Mouse (Mus musculus) heart, postnatal 14 days (tissue): ENCODE measurements at regions not wholly inside any gene's neighbourhood (a gene's known extent, or its start where the extent isn't known, plus 50 kb on each side); places are given as distances from the start of the nearest gene placed in this dataset.

Experiments used
- DNase-seq, 2 experiments: peaks; one replicate each; pipeline ENCODE4 v3.0.0; 2021 to 2022
- intact Hi-C: fragments of 180-260 bp; cut with DNase I; formaldehyde crosslinking; loops from one replicate; pipeline ENCODE4 v1.15.1; 2025

DNA sequence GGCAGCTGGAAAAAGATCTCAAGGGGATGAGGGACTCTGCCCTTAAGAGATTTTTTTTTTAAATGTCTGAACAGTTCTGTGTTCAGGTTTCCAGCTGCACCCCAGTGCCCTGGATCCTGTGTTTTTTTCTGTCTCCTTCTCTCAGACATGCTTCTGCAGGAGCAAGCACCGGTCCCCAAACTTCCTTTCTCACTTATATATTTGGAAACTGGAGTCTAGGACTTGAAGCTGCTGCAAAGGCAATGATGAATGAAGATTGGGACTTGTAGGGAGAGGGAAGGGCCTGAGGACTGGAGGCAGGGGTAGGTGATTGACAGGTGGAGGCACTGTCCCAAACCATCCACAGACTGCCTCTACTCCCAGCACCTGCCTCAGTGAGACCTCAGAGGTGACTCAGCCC lies 255.5 kb upstream of the Cdh5 start:
- intact Hi-C loops, result no loop called here
- no peak for DNase-seq

DNA sequence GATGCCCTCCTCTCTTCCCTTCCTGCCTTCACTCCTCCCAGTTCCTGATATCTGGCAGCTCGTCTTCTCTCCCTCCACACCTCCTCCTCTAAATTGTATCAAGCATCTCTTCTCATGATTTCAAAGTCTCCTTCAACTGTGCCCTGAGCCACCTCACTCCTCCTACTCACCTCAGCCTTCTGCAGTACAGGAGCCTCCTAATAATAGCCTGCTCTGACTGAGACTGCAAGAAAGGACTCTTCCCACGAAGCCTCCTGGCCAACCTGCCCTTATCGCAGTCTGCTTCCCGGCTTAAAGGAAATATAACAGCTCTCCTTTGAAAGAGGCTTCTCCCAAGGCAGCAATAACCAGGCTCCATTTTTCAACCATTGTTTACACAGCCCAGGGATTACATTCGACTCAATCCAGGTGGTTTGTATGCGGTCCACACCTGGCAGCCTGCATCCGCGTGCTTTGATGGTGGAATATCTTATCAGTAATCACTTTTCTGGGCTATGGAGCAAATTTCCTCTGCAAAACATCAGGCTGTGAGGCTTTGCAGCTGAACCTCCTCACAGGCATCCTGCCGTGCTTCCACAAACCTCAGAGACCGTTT lies 254.9 kb upstream of the Cdh5 start:
- intact Hi-C loops, result no loop called here
- no peak for DNase-seq

DNA sequence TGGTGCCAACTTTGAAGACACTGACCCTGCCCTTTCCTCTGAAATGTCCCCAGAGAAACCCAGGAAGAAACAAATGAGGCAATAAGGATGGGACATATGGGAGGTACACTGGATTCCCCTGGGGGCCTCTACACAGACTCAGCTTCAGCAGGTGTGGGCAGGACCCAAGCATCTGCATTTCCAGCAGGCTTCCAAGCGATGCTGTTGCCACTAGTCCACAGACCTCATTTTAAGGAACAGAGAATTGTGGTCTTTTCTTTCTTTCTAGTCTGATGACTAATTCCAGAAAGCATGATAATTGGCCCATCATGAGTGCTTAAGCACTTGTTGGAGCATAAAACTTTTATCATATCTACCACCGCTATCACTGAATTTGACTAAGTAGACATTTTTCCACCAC lies 251.6 kb upstream of the Cdh5 start:
- no peak for DNase-seq
- intact Hi-C loops, result no loop called here

DNA sequence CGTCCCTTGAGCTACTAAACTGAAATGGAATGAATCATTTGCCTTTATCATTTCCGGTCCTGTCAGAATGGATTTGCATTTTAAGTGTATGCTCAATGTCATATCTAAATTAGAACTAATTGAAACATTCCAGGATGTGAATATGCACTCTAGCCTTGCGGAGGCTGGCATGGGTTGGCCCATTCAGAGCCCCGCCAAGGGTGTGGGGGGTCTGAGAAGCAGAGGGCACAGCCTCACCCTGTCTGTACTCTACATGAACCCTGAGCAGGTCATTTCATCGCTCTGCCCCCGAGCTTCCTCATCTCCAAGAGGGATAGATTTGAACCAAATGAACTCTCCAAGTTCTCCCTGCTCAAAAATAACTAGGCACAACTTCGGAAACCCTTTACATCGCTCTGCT lies 250.1 kb upstream of the Cdh5 start:
- no peak for DNase-seq
- intact Hi-C loops, result no loop called here

DNA sequence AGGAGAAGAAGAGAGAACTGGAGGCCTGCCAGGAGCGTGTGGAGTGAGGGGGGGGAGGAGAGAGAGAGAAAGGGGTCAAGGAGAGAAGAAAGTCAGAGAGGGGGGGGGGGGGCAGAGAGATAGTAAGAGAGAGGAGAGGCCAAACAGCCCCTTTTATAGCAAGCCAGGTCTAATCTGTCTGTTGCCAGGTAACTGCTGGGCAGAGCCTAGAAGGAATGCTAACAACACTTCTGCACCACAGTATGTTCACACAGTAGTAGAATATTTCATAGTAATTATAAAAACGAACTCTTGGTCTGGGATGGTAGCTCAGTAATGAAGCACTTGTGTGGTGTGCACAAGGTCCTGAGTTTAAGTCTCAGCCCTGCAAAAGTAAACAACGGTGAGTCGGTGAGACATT lies 248.4 kb upstream of the Cdh5 start:
- intact Hi-C loops, result no loop called here
- no peak for DNase-seq

DNA sequence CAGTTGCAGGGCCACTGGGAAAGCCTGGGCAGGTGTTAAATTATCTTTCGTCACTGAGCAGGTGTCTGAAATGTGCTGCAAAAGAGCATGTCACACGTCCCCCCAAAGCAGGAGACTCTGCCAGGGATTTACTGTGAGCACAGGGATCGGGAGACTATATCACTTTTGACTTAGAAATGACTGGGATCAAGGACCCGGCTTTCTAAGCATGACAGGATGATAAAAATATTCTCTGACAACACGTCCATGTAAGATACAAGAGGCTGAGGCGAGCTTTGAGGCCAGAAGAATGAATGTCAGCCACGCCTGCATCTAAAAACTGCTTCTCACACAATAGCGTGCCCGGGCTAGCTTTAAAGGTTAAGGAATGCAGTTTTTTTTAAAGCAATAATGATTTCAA lies 246.1 kb upstream of the Cdh5 start:
- intact Hi-C loops, result loop anchor here (5.0 kb wide), 2 partner anchors 57 to 172 kb away; no protein-coding TSS in a partner anchor
- DNase-seq, result no peak

DNA sequence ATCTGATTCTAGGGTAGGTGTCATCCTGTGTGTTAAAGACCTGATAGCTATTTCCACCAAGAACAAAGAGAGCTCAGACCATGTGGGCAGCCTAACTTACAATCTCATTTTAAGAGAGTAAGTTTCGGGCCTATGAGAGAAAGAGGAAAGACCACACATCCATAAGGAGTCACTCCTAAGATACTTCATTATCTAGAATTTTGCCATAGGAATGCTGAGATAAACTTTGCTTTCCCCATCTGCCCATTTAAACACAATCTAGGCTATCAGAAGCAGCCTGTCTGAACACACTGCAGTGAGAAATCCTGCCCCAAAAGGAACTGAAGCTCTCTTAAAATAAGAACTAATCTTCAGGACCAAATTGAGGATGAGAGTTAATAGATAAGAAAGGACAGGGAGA lies 242.3 kb upstream of the Cdh5 start:
- intact Hi-C loops, result loop anchor here (5.0 kb wide), 2 partner anchors 53 to 168 kb away; no protein-coding TSS in a partner anchor
- no peak for DNase-seq

DNA sequence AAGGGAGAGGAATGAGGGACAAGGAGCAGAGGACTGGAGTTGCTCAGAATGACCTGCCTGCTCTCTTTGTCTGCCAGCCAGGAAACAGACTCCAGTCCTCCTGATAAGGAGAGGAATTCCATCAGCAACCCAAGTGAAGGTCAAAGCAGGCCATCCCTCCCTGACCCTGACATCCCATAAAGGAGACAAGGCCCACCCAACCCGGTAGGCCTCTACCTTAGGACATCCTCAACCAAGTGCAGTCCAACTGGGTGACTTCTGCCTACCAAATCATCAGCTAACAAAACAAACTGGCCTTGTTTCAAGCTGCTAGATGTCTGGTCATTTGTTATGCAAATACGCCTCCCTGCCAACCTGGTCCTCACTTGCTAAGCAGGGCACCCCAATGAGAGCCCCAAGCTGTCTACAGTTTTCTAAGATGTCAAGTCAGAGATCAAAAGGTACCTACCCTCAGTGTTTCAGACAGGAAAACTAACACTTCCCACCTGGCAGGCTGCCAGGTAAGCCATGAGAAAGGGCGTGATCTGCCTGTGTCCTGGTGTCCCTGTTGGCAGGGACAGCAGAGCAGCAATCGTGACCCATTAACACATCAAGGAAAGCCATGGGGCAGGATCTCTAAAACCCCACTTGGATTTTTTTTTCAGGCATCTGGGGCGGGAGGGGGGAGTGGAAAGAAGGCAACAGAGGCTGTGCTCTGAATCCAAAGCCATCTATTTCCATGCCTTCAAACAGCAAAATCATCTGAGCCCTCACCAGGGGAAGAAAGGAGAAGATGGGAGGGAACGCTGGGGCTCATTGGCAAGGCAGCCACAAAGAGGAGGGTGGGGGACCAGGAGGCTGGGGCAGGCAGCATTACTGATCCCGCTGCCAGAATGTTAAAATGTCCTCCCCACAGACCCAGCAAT lies 227.6 kb upstream of the Cdh5 start:
- peak; percentile 39 to 65 for DNase-seq

DNA sequence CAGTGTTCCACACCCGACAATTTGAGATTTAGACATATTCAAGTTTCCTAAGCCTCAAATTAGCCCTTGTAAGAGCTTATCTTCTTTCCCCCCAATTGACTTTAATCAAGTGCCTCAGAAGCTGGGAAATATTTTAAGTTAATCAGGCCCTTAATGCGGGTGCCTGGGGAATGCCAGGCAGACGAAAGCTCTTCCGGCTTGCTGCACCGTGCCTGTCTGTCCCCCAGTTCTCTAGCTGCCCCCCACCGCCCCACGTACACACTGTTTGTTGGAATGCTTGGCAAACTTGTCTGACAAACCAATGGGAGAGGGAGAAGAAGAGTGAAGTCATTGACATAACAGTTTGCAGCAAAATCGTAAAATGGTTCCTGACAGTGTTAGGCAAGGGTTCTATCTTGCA lies 226.9 kb upstream of the Cdh5 start:
- no peak for DNase-seq
- intact Hi-C loops, result no loop called here

More for the DNA sequence above, 227.6 kb upstream of the Cdh5 start:
- intact Hi-C loops, result no loop called here

DNA sequence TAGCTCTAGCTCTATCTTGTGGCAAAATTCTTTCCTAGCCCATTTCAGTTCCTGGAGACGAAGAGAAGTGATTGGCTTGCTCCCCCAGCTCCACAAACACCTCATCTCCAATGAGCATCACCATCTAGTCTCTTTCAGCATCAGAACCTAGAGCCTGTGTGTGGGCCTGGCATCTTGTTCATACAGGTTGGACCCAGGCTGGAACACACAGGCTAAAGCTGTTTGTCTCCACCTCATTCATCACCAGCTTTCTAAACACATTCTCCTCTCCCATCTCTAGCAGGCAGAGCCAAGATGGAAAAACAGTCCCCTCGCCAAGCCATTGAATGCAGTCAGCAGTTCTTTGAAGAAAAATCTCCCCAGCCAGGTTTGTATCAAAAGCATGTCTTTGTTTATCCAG lies 221.9 kb upstream of the Cdh5 start:
- intact Hi-C loops, result no loop called here

DNA sequence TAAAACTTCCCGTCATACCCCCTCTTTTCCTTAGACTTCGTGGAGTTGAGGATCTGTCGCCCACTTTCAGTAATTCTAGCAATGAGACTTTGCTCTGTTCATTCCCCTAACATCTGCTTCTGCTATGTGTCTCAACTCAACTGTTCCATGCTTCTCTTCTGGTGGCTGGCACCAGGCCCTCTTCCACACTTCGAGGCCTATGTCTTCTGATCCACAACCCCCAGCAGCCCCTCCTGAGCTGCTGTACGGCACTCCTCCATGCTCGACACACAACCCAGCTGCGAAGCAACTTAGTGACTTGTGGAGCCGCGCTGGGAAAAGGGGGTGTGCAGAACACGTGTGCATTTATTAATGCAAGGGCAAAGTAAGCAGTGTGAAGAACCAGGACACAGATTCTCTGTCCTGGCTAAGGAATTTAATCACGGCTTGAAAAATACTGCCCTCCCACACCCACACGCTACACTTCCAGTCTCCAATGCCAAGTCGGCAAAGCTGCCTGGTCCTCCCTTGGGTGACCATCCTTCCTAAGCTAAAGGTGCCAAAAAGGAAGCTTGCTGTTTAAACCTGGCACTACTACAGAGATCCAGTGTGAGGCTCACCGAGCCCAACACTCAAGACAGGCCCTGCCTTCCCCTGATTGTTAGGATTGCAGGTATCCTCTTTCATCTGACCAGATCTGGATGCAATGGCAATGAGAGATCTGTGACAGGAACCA lies 220.8 kb upstream of the Cdh5 start:
- intact Hi-C loops, result no loop called here
- peak in 1 of 2 experiments; percentile 7 for DNase-seq

More for the DNA sequence above, 221.9 kb upstream of the Cdh5 start:
- no peak for DNase-seq

DNA sequence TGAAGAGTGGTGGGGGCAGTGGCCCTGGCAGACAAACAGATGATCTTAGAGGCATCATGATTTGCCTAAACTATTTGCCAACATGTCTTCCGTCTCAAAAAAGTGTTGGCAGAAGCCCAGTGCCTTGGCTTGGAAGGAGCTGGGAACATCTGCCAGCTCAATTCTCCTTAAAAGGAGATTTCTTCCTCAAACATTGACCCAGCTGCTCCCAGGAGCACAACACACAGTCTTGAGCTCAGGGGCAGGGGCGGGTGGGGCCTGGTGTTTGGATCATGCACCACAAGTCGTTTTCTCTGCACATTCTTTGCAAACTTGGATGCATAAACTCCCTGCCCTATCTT lies 220.3 kb upstream of the Cdh5 start:
- intact Hi-C loops, result no loop called here
- DNase-seq, result peak; percentile 6 to 22

DNA sequence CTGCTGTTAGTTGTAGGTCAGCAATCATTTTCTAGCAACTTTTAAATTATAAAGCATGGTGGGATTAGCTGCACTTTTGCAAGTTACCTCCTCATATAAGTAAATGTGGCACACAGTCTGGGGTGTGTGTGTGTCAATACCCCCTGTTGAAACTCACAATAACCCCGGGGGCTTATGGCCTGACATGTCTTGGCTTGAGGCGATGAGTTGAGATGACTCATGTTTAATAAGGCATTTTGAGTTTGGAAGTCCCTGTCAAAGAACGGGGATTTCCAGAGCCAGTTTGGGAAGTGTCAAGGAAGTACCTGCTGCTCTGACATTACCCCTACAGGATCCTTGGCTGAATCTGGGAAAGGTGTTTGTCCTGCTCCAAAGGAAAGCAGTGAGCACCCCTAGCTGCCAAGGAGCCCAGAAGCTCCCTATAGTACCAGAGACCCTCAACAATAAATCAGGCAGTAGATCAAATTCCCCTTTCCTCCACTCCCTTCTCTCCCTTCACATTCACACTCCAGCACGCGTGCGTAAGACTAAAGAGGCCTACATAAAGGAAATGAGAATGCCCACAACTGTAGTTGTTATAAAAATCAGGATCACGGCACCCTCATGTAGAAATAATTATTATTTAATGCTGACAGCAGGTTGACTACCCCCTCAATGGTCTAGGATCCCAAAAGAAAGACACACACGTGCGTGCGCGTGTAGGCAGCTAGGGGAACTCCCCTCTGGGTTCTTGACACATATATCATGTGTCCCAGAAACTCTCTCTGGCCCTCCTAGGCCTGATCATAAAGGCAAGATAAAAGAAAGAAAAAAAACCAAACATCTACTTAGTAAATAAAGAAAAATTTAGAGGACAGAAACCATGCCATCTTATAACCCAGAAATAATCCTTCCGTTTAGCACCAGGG lies 216.3 kb upstream of the Cdh5 start:
- no peak for DNase-seq
- intact Hi-C loops, result no loop called here

DNA sequence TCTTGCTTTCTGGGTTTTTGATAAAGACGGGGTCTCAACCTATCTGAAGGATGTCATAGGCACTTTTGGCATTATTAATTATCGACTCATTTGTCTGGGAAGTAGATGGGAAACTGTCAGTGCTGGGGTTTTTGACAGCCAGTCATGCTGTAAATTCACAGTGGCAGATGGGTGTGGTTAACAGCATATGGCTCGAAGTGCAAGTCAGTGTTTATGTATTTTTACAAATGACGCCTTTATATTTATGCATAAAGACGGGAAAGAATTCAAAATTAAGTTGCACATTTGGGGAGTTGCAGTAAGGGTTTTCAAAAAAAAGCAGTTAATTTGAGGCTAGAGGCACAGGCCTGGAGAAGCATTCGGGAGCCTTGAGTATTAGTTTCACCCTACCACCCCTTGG lies 206.8 kb upstream of the Cdh5 start:
- DNase-seq, result no peak
- intact Hi-C loops, result no loop called here

DNA sequence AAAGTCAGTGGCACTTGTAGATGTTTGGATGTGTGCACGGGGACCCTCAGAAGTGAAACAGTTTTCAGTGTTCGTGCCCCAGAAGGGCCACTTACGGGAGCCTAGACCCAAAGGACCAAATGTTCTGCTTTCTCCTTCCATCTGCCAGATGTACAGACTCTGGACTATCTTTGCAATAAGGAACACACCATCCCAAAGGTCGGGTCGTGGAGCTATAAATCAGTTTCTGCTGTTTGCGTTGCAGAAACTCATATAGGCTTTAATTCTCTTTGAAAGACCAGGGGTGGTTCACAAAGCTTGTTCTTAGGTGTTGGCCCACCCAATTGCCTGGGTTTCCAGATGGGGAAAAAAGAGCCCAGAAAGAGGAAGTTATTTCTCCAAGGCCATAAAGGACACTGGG lies 206.3 kb upstream of the Cdh5 start:
- no peak for DNase-seq
- intact Hi-C loops, result no loop called here

DNA sequence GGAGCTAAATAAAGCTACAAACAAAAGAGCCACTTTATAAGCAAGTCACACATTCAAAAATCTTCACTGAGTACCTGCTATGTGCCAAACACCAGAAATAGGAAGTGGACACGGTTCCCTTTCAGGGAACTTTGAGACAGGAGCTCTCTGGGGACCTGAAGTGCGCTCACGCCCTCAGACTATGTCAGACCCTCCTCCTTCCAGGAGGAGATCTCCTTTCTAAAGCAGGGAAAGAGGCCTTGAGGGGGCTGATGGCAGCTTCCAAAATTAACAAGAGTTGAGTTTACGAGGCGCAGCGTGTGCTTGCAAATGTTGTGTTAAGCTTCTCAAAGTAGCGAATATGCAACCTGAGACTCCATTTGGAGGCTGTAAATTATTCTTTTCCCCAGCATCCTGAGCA lies 204.0 kb upstream of the Cdh5 start:
- no peak for DNase-seq
- intact Hi-C loops, result no loop called here

DNA sequence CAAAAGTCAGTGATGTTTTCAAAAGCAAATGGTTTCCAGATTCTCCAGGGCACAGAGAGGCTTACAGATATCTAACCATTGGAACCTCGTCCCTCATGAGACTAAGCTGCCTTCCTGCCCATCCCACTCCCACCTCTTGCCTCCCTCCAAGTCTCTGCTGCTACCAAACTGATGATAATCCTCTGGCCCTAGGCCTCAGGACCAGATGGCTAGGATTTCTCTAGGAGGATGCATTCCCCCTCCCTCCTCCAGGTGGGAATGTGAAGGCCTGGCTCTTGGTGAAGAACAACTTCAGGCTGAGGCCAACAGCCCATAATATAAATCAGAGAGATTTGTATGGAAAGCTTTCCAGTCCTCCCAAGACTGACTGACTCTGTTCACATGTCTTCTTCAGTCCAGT lies 198.9 kb upstream of the Cdh5 start:
- intact Hi-C loops, result no loop called here
- DNase-seq, result no peak

DNA sequence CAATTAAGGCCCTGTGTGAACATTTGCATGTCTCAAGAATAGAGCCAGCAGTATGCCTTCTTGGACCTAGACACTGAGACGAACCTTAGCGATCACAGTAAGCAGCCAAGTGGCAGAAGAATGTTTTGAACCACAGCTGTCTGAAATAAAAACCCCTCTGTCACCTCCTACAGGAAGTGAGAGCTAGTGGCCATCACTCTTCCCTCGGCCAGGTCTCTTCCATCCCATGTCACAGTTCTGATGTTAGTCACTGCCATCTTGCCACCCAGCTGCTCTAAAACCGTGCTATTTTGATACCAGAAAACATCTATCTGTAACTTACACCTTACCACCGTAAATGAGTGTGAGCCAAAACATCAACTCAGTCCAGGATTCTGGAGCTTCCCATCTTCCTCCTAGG lies 197.8 kb upstream of the Cdh5 start:
- no peak for DNase-seq
- intact Hi-C loops, result no loop called here

DNA sequence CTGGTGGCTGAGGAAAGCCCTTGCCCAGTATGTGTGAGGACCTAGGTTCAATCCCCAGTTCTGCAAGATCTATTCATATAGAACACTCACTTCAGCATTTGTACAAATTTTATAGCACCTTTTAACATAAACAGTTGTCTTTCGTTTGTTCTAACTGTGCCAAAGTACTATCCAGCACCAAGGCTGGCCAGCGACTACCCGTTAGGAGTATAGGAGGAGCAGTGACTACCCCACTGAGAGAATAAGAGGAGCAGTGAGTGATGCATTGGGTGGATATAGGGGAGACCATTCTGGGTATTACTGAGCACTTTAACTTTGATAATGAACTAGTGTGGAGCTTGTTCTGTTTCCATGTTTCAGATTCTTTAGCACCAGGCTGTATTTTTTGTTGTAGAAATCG lies 193.8 kb upstream of the Cdh5 start:
- DNase-seq, result no peak
- intact Hi-C loops, result no loop called here

DNA sequence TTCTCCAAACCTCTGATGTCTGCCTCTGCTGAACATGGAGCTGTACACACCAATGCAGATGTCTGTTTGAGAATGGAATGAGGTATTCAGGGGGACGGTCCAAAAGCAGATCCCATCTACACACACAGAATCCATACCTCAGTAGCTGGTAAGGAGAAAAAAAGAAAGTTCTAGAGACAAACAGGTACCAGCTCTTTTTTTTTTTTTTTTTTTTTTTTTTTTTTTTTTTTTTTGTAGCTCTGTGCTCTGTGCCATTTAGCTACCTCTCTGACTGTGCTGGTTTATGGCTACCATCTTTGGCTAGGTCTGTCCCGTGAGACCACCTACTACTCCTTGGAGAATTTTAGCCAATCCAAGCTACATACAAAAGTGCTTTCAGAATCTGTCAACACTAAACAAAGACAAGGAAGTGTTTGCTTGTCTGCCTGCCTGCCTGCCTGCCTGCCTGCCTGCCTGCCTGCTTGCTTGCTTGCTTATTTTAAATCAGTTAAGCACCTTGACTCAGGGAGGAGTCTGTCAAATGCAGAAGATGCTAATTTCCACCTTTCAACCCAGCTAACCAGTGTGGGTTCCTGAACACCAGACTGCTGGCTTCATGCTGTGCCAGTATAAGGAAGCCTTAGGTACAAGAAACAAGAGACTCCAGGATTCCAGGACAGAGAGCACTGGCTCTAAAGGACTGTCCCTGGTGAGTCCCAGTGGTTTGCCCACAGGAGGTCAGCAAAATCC lies 190.0 kb upstream of the Cdh5 start:
- no peak for DNase-seq
- intact Hi-C loops, result loop anchor here (5.0 to 10.0 kb wide), 3 partner anchors 54 to 327 kb away; no protein-coding TSS in a partner anchor
